Mouse (Mus musculus) retina, adult 2 months (tissue): Measurements from ENCODE around the gene Znfx1.

Source experiments
- DNase-seq: peaks from one replicate; pipeline ENCODE4 v3.0.0-alpha.2; 2012; ENCODE audit warnings: low read depth, low spot score

Znfx1 gene

GRCm38 (mm10) chr2:167071641-167072601 is 9.1 kb upstream of the Znfx1 start:
- DNase-seq, result peak; percentile 90

DNA sequence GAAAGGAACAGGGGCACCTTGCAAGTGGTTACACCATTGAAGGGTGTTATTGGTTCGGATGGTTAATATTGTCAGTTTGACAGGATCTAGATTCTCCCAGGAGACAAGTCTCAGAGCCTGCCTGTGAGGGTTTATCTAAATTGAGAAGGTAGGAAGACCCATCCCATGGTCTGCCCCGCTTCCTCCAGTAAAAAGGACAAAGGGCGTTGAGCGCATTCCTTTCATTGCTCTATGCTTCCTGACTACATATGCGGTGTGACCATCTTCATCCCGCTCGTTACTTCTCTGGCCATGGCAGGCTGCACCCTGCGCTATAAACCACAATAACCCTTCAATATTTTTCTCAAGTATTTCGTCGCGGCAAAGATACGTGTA is 8.4 kb upstream of the Znfx1 start:
- DNase-seq, result no peak

- DNase-seq, result no peak
Measured at GRCm38 (mm10) chr2:167070341-167070740, 7.5 kb upstream of the Znfx1 start.

- DNase-seq, result no peak
Measured at GRCm38 (mm10) chr2:167067575-167067974, 4.8 kb upstream of the Znfx1 start.

DNA sequence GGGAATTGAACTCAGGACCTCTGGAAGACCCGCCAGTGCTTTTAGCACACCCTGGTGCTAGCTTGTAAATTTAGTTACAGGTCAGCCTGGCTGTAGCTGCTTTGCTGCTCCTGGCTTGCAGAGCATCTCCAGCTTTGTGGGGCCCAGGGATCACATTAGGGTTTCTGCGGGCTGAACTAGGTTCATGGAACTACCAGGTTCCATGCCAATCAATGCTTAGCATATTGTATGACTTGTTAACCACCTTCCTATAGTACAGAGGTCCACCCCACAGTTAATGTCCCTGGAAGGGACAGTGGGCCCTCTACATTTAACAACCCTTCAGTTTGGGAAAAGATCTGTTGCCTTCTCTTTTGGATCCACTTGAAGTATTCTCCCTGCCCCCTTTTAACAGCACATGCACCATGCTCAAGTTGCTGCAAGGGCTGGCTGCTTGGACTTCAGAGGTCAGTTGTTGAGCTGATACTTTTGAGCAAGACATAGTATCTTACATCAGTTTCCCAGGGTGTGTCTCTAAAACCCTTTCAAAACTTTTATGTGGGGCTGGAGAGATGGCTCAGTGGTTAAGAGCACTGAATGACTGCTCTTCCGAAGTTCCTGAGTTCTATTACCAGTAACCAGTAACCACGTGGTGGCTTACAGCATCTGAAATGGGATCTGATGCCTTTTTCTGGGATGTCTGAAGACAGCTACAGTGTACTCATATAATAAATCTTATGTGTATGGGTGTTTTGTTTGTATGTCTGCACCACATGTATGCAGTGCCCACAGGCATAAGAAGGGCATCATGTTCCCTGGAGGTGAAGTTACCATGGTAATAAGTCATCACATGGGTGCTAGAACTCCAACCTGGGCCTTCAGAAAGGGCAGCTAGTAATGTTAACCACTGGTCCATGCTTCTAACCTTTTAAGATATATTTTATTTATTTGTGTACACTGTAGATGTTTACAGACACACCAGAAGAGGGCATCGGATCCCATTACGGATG is 4.0 kb upstream of the Znfx1 start:
- DNase-seq, result no peak

GRCm38 (mm10) chr2:167066031-167066430 is 3.2 kb upstream of the Znfx1 start:
- DNase-seq, result no peak

DNA sequence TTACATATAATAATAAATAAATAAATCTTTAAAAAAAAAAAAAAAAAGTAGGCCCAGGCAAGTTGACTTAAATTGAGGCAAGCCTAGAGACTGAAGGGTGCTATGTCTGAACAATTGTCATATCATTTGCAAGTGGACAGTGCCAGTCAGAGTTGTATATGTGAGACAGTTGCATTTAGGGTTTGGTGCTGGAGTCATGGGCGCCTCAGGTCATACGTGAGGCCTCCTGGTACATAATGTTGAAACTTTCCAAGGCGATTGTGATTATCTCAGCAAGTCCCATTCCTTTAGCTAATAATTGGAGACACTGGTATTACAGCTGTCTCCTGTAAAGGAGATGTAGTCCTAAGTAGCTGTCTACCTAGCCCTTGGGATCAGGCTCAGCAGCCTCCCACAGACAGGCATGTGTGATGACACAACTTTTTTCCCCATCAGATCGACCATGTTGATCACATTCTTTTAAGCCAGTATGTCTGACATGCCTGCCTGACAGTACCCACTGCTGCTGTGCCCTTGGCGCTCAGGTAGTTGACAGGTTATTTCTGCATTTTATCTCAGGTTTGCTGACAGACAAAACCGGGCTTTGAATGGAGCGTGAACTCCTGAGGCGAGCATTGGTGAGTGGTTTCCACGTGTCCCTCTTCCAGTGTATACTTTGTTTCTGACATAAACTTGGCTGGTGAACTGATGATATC is 1.9 kb upstream of the Znfx1 start:
- DNase-seq, result no peak

- DNase-seq, result no peak
Measured at GRCm38 (mm10) chr2:167063906-167064496, 1.2 kb upstream of the Znfx1 start.

- DNase-seq, result peak; percentile 69
Measured at GRCm38 (mm10) chr2:167062497-167062911, 311 bp downstream of the Znfx1 start.

GRCm38 (mm10) chr2:167061381-167062034 is 1.3 kb downstream of the Znfx1 start:
- DNase-seq, result no peak

DNA sequence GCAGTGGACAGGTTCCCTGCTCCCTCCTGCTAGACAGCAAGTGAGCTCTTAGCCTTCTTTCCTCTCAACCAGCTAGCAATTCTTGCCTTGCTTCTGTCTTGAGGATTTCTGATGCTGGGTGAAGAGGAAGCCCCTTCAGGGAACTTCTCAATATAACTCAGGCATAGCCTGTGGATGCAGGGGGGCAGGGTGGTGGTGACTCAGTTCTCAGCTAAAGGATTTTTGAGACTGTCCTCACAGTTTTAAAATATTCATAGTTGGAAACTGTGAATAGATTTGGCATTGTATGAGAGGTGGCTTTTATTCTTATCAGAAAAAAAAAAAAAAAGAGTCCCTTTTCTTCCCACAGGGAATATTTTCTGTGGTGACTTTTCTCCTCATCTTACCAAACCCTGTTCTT is 2.1 kb downstream of the Znfx1 start:
- DNase-seq, result no peak

DNA sequence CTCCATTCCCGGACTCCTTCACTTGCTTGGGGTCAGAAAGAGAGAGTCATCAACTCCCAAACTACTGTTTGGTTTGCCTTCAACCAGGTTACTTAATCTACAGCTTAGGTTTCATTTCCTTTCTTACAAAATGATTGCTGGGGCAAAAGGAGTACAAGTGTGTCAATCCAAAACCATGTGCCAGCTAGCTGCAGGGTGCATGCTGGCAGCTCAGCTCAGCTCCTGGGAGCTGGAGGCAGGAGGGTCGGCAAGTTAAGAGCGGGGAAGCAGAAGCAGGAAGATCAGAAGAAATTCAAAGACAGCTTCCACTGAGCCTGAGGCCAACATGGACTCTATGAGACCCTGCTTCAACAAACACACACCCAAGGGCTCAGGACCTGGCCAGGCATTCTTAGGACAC is 2.5 kb downstream of the Znfx1 start:
- DNase-seq, result no peak

DNA sequence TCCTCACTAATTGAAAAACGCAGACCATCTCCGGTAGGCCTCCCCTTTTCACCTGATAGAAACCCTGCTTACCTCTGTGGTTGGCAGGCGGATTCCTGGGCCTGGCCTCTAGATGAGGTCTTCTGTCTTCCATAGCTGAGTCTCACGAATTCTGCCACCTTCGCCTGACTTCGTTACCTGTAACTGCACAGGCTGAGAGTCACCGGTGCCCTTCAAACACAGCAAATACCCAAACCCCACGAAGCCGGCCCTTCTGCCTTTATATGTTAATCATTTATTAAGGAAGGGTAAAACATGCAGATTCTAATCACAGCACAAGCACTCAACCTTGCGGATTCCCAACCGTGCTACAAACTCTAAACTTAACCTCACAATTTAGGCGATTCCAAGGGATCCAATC is 2.9 kb downstream of the Znfx1 start:
- no peak for DNase-seq

- DNase-seq, result peak; percentile 46
Measured at GRCm38 (mm10) chr2:167059536-167059935, 3.3 kb downstream of the Znfx1 start.

GRCm38 (mm10) chr2:167058814-167059387 is 3.9 kb downstream of the Znfx1 start:
- DNase-seq, result no peak

DNA sequence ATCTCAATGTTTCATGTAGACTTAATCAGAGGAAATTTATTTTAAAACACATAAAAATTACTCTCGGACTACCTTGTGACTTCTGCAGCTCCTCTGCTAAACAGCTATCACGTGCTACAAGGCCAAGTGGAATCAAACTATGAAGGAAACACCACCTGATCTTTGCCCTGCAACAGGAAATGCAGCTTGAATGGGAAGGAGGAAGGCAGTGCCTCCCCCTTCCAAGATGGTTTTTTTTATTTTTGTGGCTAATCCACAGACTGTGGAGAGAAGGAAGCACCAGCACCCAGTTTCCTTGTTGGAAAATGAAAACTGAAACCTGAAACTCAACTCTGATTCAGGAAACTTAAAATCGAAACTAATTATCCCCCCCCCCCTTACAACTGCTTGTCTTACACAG is 4.6 kb downstream of the Znfx1 start:
- DNase-seq, result no peak

DNA sequence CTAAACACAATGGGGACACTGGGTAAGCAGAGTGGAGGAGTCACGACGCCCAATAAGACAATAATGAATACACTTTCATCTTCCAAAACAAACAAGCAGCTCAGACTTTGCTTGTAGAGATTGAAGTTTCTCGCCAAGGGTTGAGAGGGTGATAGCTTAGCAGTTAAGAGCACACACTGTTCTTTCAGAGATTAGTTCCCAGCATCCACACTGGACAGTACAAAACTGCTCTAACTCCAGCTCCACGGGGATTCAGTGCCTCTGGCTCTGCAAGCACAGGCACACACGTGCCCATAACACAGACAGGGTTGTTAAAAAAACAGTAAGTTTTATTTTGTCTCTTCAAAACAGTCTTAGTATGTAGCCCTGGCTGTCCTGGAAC is 5.9 kb downstream of the Znfx1 start:
- DNase-seq, result no peak

GRCm38 (mm10) chr2:167056210-167056941 is 6.4 kb downstream of the Znfx1 start:
- DNase-seq, result no peak

- no peak for DNase-seq
Measured at GRCm38 (mm10) chr2:167055386-167055785, 7.4 kb downstream of the Znfx1 start.
